Mouse (Mus musculus) A20 (cell line): Measurements from ENCODE around the gene Tacc2.

Source experiments
- DNase-seq: peaks from one replicate; pipeline ENCODE4 v3.0.0-alpha.2; 2011; ENCODE audit warnings: low read depth, low spot score

Tacc2 gene

GRCm38 (mm10) chr7:130768151-130768550, 190.9 kb downstream of the Tacc2 start:
- DNase-seq, result no peak

DNA sequence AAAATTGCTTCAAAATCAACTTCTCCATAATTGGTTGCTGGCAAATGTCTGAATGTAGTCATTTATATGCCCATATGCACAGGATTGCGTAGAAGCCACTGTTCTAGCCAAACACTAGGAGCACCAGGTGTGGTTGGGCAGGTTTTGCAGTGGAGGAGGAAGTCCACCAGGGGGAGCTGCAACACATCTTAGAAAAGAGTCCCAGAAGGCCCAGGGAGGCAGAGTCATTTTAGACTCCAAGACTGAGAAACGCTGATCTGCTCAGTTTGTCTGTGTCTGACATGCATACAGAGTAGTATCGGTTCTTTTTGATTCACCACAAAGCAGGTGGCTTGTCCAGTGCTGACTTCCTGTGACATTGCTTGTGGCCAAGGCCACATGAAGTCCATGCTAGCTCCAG, 193.5 kb downstream of the Tacc2 start:
- peak; percentile 81 for DNase-seq

DNA sequence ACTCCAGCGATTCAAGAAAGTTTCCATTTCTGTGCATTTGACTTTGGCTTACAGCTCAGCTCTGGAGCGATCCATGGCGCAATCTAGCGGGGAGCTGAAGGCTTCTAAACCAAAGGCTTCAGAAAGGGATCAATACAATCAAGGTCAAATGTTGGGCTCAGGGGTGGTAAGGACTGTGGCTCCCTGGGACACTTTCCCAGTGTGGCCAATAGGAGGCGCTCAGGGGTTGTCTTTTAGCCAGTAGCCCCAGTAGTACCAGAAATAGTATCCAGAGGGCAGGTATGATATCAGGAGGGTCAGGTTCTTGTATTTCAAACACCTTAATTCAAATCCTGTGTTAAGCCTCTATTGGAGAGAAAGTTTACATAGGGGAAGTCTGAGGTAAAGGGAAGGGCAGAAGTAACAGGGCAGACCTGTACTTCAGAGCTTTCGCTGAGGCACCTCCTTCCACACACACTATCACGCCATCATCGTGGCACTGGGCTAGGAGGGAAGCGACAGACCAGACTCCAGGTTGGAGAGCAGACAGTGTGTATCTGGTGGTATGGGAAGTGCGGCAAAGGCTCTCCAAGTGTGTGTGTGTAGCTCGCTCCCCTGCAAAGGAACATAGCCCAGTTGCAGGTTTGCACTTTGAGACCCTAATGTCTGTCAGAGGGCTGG, 196.1 kb downstream of the Tacc2 start:
- peak; percentile 64 for DNase-seq

GRCm38 (mm10) chr7:130773914-130774630, 196.8 kb downstream of the Tacc2 start, which contains the start of gene Btbd16:
Btbd16 (plus strand) TSS chr7:130774069.
- peak; percentile 20 for DNase-seq

GRCm38 (mm10) chr7:130780866-130781419, 203.7 kb downstream of the Tacc2 start:
- no peak for DNase-seq

- no peak for DNase-seq
These were observed 205.3 kb downstream of the Tacc2 start for GRCm38 (mm10) chr7:130782501-130783050.

- no peak for DNase-seq
These were observed 208.8 kb downstream of the Tacc2 start for GRCm38 (mm10) chr7:130785923-130786575.

DNA sequence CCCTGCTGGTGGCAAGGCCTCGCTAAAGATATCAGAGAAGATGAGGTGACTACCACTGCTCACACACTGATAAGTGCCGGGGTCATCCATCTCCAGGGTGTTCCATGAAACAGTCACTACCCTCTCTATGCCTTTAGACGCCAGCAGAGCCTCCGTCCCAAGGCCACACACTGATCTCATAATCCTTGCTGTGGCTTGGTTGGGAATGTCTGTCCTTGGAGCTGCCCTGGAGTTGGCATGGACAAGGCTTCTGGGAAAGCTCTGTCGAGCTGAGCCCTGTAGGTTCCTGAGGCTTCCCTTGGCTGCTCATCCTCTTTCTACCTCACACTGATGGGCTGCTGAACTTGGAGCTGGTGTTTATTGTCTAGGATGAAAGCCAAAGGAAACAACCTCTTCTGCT, 209.5 kb downstream of the Tacc2 start:
- DNase-seq, result no peak

DNA sequence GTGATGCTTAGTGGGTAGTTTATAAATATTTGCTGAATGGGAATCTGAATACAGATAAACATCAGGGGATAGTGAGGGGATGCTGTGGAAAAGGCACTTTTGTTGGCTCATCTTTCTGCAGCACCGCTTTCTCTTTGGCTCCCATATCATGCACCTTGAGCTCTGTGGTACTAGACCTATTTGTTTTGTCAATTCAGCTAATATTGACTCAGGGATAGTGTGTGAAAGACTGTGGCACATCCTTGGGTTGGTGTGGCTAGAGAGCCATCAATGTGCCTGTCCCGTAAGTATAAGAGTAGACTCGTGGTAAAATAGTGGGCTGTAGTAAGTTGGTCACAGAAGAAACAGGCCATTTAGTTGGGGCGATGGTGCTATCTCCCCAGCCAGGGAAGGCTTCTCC, 210.3 kb downstream of the Tacc2 start:
- DNase-seq, result no peak

- DNase-seq, result no peak
These were observed 211.7 kb downstream of the Tacc2 start for GRCm38 (mm10) chr7:130788950-130789349.

GRCm38 (mm10) chr7:130789456-130789855, 212.2 kb downstream of the Tacc2 start:
- DNase-seq, result peak; percentile 52

GRCm38 (mm10) chr7:130793671-130794070, 216.4 kb downstream of the Tacc2 start:
- DNase-seq, result no peak

DNA sequence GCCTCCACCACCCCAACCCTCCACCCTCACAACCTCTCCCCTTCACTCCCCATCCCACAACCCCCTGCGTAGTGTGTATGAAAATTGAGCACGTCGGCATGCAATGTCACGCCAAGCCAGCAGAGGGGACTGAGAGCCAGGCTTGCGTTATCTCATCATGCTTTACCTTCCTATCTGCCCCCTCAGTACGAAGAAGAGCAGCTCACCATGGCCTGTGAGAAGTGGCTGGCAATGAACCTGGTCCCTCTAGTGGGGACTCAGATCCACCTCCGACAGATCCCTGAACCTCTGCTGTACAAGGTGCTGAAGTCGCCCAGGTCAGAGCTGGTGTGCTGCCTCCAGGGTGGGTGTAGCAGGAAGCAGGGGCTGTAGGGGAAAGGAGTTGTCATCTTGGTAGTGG, 219.5 kb downstream of the Tacc2 start:
- peak; percentile 68 for DNase-seq

GRCm38 (mm10) chr7:130797524-130797923, 220.3 kb downstream of the Tacc2 start:
- DNase-seq, result no peak

DNA sequence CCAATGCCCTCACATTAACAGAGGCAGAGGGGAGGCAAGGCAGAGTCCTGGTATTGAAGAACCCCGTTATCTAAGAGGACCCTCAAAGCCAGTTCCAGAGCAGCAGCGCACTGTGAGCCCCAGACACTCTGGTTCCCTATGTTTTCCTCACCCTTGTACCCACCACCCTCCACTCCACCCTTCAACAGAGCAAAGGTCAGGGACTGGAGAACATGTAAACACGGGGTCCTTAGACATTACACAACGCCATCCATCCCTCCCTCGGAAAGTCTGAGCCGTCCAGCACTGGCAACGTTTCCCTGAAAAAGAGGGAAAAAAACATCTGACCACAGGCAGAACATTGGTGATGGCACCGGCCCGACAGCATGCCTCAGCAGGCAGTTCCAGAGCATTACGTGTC, 222.2 kb downstream of the Tacc2 start:
- DNase-seq, result no peak

DNA sequence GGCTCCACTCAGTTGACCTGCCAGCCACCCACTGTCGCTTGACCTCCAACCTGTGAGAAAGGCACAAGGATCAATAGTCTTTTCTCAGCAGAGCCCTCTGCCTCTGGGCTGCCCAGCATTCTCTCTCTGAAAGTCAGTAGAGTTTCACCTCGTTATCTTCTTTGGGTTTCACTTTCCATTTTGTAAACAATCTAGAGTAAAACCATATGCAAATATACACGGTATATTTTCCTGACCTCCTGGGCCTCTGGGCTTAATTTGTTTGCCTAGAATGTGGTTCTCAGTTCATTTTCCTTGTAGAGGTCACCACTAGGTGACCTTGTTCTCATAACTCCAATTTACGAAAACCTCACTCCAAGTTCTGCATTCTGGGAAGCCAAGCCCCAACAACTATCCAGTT, 223.4 kb downstream of the Tacc2 start:
- DNase-seq, result peak; percentile 58

DNA sequence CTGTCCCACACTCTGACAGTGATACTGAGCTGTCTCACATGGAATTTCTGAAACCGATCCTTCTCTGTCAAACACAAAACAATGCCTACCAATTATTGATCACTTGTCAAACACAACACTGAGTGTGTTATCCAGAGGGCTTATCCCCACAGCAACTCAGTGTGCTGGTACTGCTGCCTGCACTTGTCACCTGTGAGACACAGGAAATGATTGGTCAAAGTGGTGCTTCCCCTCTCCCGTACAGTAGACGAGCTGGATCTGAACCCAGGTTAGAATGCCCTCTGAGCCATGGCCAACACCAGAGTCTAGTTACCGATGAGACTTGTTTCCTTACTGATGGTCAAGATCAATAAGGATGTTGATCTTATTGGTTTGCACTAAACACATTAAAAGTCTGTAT, 224.6 kb downstream of the Tacc2 start:
- DNase-seq, result peak; percentile 49

DNA sequence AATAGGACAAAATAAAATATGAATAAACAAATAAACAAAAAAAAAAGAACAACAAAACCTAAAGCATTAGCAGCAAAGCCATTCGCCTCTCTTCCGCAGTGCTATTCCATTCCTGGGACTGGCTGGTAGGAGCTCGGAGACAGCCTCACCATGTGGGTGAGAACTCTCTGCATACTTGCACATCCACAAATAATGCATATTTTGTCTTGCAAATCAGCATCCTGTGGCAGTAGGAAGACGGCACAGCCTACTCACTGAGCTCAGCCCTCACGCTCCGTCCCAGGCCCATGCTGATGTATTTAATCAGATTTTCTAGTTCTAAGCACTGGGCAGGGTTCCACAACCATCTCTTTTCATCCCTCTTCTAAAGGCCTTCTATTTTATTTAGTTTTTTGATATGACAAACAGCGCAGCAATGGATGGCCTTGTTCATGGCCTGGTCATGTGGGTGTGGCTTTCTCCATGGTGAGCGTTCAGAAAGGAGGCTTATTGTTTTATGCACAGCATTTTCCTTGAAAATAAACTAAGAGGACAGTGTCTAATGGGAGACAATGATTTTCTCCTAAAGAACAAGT, 226.1 kb downstream of the Tacc2 start:
- DNase-seq, result no peak

DNA sequence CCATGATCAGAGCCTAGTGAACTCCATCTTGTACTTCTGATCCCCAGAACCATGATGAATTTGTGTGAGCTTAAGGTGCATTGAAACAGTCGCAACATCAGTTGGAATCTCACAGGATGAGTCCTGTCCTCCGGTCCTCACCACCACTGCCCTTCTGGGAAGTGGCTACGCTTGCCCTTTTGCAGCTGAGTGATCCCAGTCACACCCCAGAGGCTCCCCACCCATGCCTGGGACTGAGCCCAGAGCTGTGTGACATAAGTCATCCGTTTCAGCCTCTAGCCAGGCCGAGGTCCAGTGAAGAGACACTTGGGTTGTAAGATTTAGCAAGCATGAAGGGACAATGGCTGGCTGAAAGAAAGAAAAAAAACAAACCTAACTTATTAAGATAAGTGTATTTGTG, 227.8 kb downstream of the Tacc2 start:
- DNase-seq, result no peak

DNA sequence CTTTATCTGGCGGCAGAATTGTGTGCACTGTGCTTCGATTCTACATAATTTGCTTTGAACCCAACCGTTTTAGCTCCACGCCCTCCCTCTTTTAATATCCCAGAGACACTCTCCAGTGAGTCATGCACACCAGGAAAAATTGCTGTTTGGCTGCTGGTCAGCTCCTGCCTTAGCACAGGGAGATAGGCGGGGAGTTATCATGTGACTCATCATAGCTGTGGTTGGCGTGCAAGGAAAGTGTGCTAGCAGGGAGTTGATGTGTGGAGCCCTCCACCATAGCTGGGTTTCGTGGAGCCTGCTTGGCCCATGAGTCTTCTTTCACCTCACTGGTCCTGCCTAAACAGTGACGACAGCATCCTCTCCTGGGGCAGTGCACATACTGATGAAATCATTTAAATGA, 230.5 kb downstream of the Tacc2 start:
- DNase-seq, result no peak

DNA sequence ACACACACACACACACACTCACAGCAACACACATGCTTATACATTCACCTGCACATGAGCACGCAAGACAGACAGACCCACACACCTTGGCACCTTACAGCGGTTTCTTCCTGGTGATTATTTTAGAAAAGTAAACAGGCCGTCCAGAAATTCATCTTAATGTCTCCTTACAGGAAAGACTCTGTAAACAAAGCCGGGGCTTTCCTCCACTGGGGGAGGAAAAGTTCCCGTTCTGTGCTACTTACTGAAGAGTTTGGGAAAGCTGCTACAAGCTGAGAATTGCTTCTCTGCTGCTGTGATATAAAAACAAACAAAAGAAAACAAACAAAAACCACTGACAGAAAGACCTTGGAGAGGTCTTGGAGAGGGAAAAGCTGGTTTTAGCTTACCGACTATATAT, 231.5 kb downstream of the Tacc2 start:
- no peak for DNase-seq

DNA sequence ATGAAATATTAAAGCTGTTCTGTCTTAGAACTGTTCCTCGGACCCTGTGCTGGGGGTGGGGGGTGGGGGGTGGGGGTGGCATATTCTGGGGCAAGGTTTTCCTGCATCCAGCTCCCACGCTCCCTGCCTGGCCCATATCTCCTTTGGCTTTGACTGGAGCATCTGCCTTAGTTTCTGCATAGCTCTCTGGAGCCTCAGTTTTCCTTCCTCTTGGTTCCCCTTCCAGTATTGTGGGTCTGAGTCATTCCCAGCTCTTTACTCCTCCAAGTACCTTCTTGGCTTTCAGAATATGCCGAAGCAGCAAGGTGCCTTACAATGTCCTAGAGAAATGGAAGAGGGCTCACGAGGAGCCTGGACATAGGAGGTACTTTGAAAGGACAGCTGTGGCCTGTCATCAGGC, 233.0 kb downstream of the Tacc2 start:
- no peak for DNase-seq
